Comparison of ENCODE assay signal across 21 mouse cellular contexts in genomic region chr11:119868556-119868955, GRCm38 (mm10). TPM values are rescaled to one million over a fixed set of nuclear protein-coding genes. Genes with fewer than 3 reads are reported as not detected.
DNase-seq lines count a peak whose midpoint lies in the region; ATAC-seq and TF ChIP-seq lines count a peak whose summit lies in the region.
"Had no signal": no experiment of that assay in that cellular context is flagged by ENCODE, and none has a peak within 500 bp of the region (broad histone marks: within the 10 kb centered on the region; RNA-seq: fewer than 3 reads in every experiment).

No protein-coding gene starts in this region.

- H3K27me3 ChIP-seq in embryonic facial prominence, embryonic 13.5 days = no peaks in the 10 kb centered on the region
- H3K27me3 ChIP-seq in embryonic facial prominence, embryonic 10.5 days (replicated peaks; ENCODE audit: low read depth, poor library complexity, severe bottlenecking) = no peaks in the 10 kb centered on the region
- H3K27me3 ChIP-seq in kidney, postnatal 0 days (ENCODE audit: insufficient read depth, low read length) = no peaks in the 10 kb centered on the region
- H3K27me3 ChIP-seq in neural tube, embryonic 15.5 days (replicated peaks) = no peaks in the 10 kb centered on the region
- H3K27me3 ChIP-seq: hindbrain, embryonic 12.5 days; midbrain, embryonic 12.5 days; neural tube, embryonic 12.5 days had no signal

- H3K9me3 ChIP-seq in embryonic facial prominence, embryonic 13.5 days = no peaks in the 10 kb centered on the region
- no peaks in the 10 kb centered on the region for H3K9me3 ChIP-seq in embryonic facial prominence, embryonic 10.5 days
- H3K9me3 ChIP-seq in kidney, postnatal 0 days (replicated peaks; ENCODE audit: low read length) = no peaks in the 10 kb centered on the region
- H3K9me3 ChIP-seq in neural tube, embryonic 15.5 days (replicated peaks) = no peaks in the 10 kb centered on the region
- H3K9me3 ChIP-seq: forebrain, embryonic 10.5 days; heart, embryonic 10.5 days; hindbrain, embryonic 12.5 days; midbrain, embryonic 12.5 days; neural tube, embryonic 12.5 days had no signal

- peaks cover 21% of the 10 kb centered on the region for H3K4me1 ChIP-seq in embryonic facial prominence, embryonic 13.5 days
- H3K4me1 ChIP-seq in embryonic facial prominence, embryonic 10.5 days = peaks cover 1% of the 10 kb centered on the region; the same call in 1 of the 2 replicates
- no peaks in the 10 kb centered on the region for H3K4me1 ChIP-seq in kidney, postnatal 0 days (replicated peaks; ENCODE audit: insufficient read depth, low read length)
- H3K4me1 ChIP-seq in neural tube, embryonic 15.5 days = peaks cover 8% of the 10 kb centered on the region; the same call in 1 of the 2 replicates
- H3K4me1 ChIP-seq: forebrain, embryonic 10.5 days; midbrain, embryonic 12.5 days had no signal

- ATAC-seq in embryonic facial prominence, embryonic 13.5 days (ENCODE audit: insufficient number of reproducible peaks, insufficient read depth, low FRiP score, low TSS enrichment, low read depth) = no peak
- ATAC-seq in kidney, postnatal 0 days (replicated peaks; ENCODE audit: low FRiP score, low read depth) = no peak
- ATAC-seq in neural tube, embryonic 15.5 days (ENCODE audit: low FRiP score) = no peak
- ATAC-seq: forebrain, postnatal 0 days had no signal

- no peak overlapping the region for H3K4me2 ChIP-seq in embryonic facial prominence, embryonic 13.5 days
- H3K4me2 ChIP-seq in kidney, postnatal 0 days (ENCODE audit: low read length) = no peak overlapping the region
- H3K4me2 ChIP-seq in neural tube, embryonic 15.5 days = no peak overlapping the region
- H3K4me2 ChIP-seq: hindbrain, embryonic 12.5 days; midbrain, embryonic 12.5 days; neural tube, embryonic 12.5 days had no signal

- no peak for DNase-seq in embryonic facial prominence, embryonic 10.5 days (ENCODE audit: low spot score)
- peak; percentile 11 for DNase-seq in kidney, postnatal 0 days (ENCODE audit: low spot score)
- no peak for DNase-seq in kidney, adult 8-10 months
- no peak for DNase-seq in neural tube, embryonic 10.5 days (ENCODE audit: extremely low spot score, low spot score)
- DNase-seq in frontal cortex, postnatal 14 days (ENCODE audit: low spot score in 2 of 2) = no peak
- DNase-seq in urinary bladder, adult 18-20 months (ENCODE audit: low spot score in 2 of 2) = no peak
- DNase-seq: adrenal gland, postnatal 14 days; cerebellum, adult 11 months; cerebellum, postnatal 10 days; forebrain, postnatal 0 days; kidney, adult 9 months; layer of hippocampus, postnatal 36 days; left cerebral cortex, postnatal 4 days; liver had no signal

- H3K4me3 ChIP-seq in embryonic facial prominence, embryonic 13.5 days = no peak overlapping the region
- no peak overlapping the region for H3K4me3 ChIP-seq in embryonic facial prominence, embryonic 10.5 days
- no peak overlapping the region for H3K4me3 ChIP-seq in kidney, postnatal 0 days (replicated peaks; ENCODE audit: low read depth, low read length)
- no peak overlapping the region for H3K4me3 ChIP-seq in neural tube, embryonic 15.5 days (replicated peaks)
- H3K4me3 ChIP-seq: forebrain, embryonic 10.5 days; heart, embryonic 10.5 days; hindbrain, embryonic 12.5 days; midbrain, embryonic 12.5 days; neural tube, embryonic 12.5 days had no signal

- peaks cover 61% of the 10 kb centered on the region for H3K36me3 ChIP-seq in embryonic facial prominence, embryonic 13.5 days
- peaks cover 79% of the 10 kb centered on the region for H3K36me3 ChIP-seq in embryonic facial prominence, embryonic 10.5 days (replicated peaks)
- H3K36me3 ChIP-seq in kidney, postnatal 0 days (ENCODE audit: insufficient read depth, low read length) = peaks cover 21% of the 10 kb centered on the region; the same call in 1 of the 2 replicates
- H3K36me3 ChIP-seq in neural tube, embryonic 15.5 days = peaks cover 40% of the 10 kb centered on the region

- H3K9ac ChIP-seq in embryonic facial prominence, embryonic 13.5 days = no peak overlapping the region
- H3K9ac ChIP-seq in kidney, postnatal 0 days (ENCODE audit: low read depth, low read length) = no peak overlapping the region
- no peak overlapping the region for H3K9ac ChIP-seq in neural tube, embryonic 15.5 days (replicated peaks)
- H3K9ac ChIP-seq: forebrain, postnatal 0 days; hindbrain, embryonic 12.5 days; midbrain, embryonic 12.5 days; neural tube, embryonic 12.5 days had no signal

- peak overlapping the region; percentile 66; the same call in 1 of the 2 replicates for H3K27ac ChIP-seq in embryonic facial prominence, embryonic 13.5 days
- no peak overlapping the region for H3K27ac ChIP-seq in embryonic facial prominence, embryonic 10.5 days (replicated peaks)
- H3K27ac ChIP-seq in kidney, postnatal 0 days = no peak overlapping the region
- H3K27ac ChIP-seq in neural tube, embryonic 15.5 days (replicated peaks) = 0 out of 2 replicates have a peak overlapping the region, but pooled peaks have one; percentile 25
- H3K27ac ChIP-seq: forebrain, embryonic 10.5 days; heart, embryonic 10.5 days; hindbrain, embryonic 12.5 days; midbrain, embryonic 12.5 days; neural tube, embryonic 12.5 days had no signal

- TF ChIP-seq CTCF in kidney, postnatal 0 days (IDR thresholded peaks at IDR 0.05; ENCODE audit: low read depth) = no peak

- WGBS in embryonic facial prominence, embryonic 13.5 days = 78% methylated on average over 4 of the region's 4 CpGs
- 91% methylated on average over 4 of the region's 4 CpGs for WGBS in embryonic facial prominence, embryonic 10.5 days
- 77% methylated on average over 4 of the region's 4 CpGs for WGBS in kidney, postnatal 0 days
- WGBS in neural tube, embryonic 15.5 days = 80% methylated on average over 4 of the region's 4 CpGs

RNA-seq across cellular contexts. Expression of gene Chmp6, which starts 44.7 kb away (rescaled TPM):
- polyA plus RNA-seq in embryonic facial prominence, embryonic 13.5 days (2015; fragmentation: Nextera tagmentation; extraction: Ambion mirVana) = 103 and 104 TPM in 2 replicates
- polyA plus RNA-seq in embryonic facial prominence, embryonic 10.5 days (2016; fragmentation: Nextera tagmentation; extraction: Ambion mirVana) = 117 and 120 TPM in 2 replicates
- 120 and 125 TPM in 2 replicates for polyA plus RNA-seq in kidney, postnatal 0 days (2015; fragmentation: Nextera tagmentation; extraction: Ambion mirVana)
- 99.0 and 105 TPM in 2 replicates for polyA plus RNA-seq in neural tube, embryonic 15.5 days (2015; fragmentation: Nextera tagmentation; extraction: Ambion mirVana)

Comparison
In these comparisons a context has a peak if more than half of its experiments do, and no peak if none do; other contexts are left out.
1. H3K27ac ChIP-seq: peak in embryonic facial prominence, embryonic 13.5 days (single experiment) and neural tube, embryonic 15.5 days (single experiment); none in embryonic facial prominence, embryonic 10.5 days (single experiment) and kidney, postnatal 0 days (single experiment).